24 mouse cellular contexts compared by ENCODE assay signal in genomic region chr3:107964026-107964425, GRCm38 (mm10). TPM values are rescaled to one million over a fixed set of nuclear protein-coding genes. Genes with fewer than 3 reads are reported as not detected.
A peak's percentile ranks its signal among the peaks of the same experiment; 100 is the strongest.
DNase-seq lines count a peak whose midpoint lies in the region; ATAC-seq and TF ChIP-seq lines count a peak whose summit lies in the region.
"Had no signal": no experiment of that assay in that cellular context is flagged by ENCODE, and none has a peak within 500 bp of the region (broad histone marks: within the 10 kb centered on the region; RNA-seq: fewer than 3 reads in every experiment).

No protein-coding gene starts in this region.

- H3K27me3 ChIP-seq in forebrain, embryonic 10.5 days (ENCODE audit: poor library complexity, severe bottlenecking): no peaks in the 10 kb centered on the region
- no peaks in the 10 kb centered on the region for H3K27me3 ChIP-seq in forebrain, embryonic 11.5 days (ENCODE audit: control insufficient read depth, insufficient read depth, low read length)
- peaks cover 4% of the 10 kb centered on the region; the same call in 1 of the 2 replicates for H3K27me3 ChIP-seq in E14TG2a.4 (ENCODE audit: insufficient read depth, low read length)
- H3K27me3 ChIP-seq in intestine, postnatal 0 days (replicated peaks; ENCODE audit: control insufficient read depth, insufficient read depth, low read length): no peaks in the 10 kb centered on the region
- H3K27me3 ChIP-seq: embryonic facial prominence, embryonic 15.5 days; kidney, embryonic 15.5 days; neural tube, embryonic 15.5 days had no signal

- H3K9me3 ChIP-seq in forebrain, embryonic 10.5 days: no peaks in the 10 kb centered on the region
- H3K9me3 ChIP-seq in forebrain, embryonic 11.5 days (ENCODE audit: control insufficient read depth, low read length): no peaks in the 10 kb centered on the region
- no peaks in the 10 kb centered on the region for H3K9me3 ChIP-seq in E14TG2a.4 (ENCODE audit: low read length)
- no peaks in the 10 kb centered on the region for H3K9me3 ChIP-seq in intestine, postnatal 0 days (ENCODE audit: control insufficient read depth)
- H3K9me3 ChIP-seq: embryonic facial prominence, embryonic 15.5 days; heart, embryonic 13.5 days; kidney, embryonic 15.5 days; neural tube, embryonic 15.5 days had no signal

- WGBS in forebrain, embryonic 10.5 days: 88% methylated on average over 4 of the region's 4 CpGs
- 74% methylated on average over 4 of the region's 4 CpGs for WGBS in forebrain, embryonic 11.5 days
- 68% methylated on average over 4 of the region's 4 CpGs for WGBS in intestine, postnatal 0 days

- no peak for ATAC-seq in forebrain, embryonic 11.5 days (replicated peaks; ENCODE audit: low FRiP score)
- no peak for ATAC-seq in intestine, postnatal 0 days
- ATAC-seq in megakaryocyte-erythroid progenitor cell, adult 5-6 weeks (replicated peaks; ENCODE audit: low FRiP score, low TSS enrichment, poor library complexity, severe bottlenecking): peak; percentile 32; the same call in 1 of the 2 replicates
- ATAC-seq in erythroblast, adult 5-6 weeks (replicated peaks; ENCODE audit: low FRiP score, poor library complexity, severe bottlenecking): no peak
- ATAC-seq: forebrain, embryonic 14.5 days had no signal

- no peak for DNase-seq in forebrain, embryonic 10.5 days (ENCODE audit: extremely low spot score, low spot score)
- no peak for DNase-seq in forebrain, embryonic 11.5 days (ENCODE audit: low spot score)
- no peak for DNase-seq in testis, postnatal 14 days (ENCODE audit: low spot score)
- no peak for DNase-seq in thymus, adult 18-20 months
- DNase-seq: adrenal gland, adult 2 months; cerebellum, adult 11 months; heart, postnatal 4 days; lung, adult 2 months; spleen, adult 18-20 months had no signal

- no peak overlapping the region for H3K9ac ChIP-seq in forebrain, embryonic 11.5 days (ENCODE audit: low read length)
- H3K9ac ChIP-seq in intestine, postnatal 0 days (ENCODE audit: low read depth, low read length): no peak overlapping the region
- H3K9ac ChIP-seq: embryonic facial prominence, embryonic 15.5 days; heart, embryonic 13.5 days; kidney, embryonic 15.5 days; neural tube, embryonic 15.5 days had no signal

- H3K4me1 ChIP-seq in forebrain, embryonic 10.5 days: peaks cover 14% of the 10 kb centered on the region
- H3K4me1 ChIP-seq in forebrain, embryonic 11.5 days (replicated peaks; ENCODE audit: control insufficient read depth, insufficient read depth, low read length): no peaks in the 10 kb centered on the region
- peaks cover 50% of the 10 kb centered on the region for H3K4me1 ChIP-seq in E14TG2a.4 (replicated peaks; ENCODE audit: low read depth, low read length)
- no peaks in the 10 kb centered on the region for H3K4me1 ChIP-seq in intestine, postnatal 0 days (replicated peaks; ENCODE audit: control insufficient read depth, insufficient read depth, low read length)
- H3K4me1 ChIP-seq: embryonic facial prominence, embryonic 15.5 days; neural tube, embryonic 15.5 days had no signal

- TF ChIP-seq CTCF in E14TG2a.4 (conservative IDR thresholded peaks at IDR 0.05; ENCODE audit: low read length): no peak
- no peak for TF ChIP-seq CTCF in intestine, postnatal 0 days (IDR thresholded peaks at IDR 0.05; ENCODE audit: low read depth)

- no peaks in the 10 kb centered on the region for H3K36me3 ChIP-seq in forebrain, embryonic 10.5 days (replicated peaks)
- no peaks in the 10 kb centered on the region for H3K36me3 ChIP-seq in forebrain, embryonic 11.5 days (ENCODE audit: control insufficient read depth, insufficient read depth, low read length)
- peaks cover 5% of the 10 kb centered on the region; the same call in 1 of the 2 replicates for H3K36me3 ChIP-seq in E14TG2a.4 (ENCODE audit: insufficient read depth, low read length)
- H3K36me3 ChIP-seq in intestine, postnatal 0 days (ENCODE audit: control insufficient read depth, insufficient read depth): no peaks in the 10 kb centered on the region
- H3K36me3 ChIP-seq: embryonic facial prominence, embryonic 15.5 days; heart, embryonic 13.5 days; kidney, embryonic 15.5 days; neural tube, embryonic 15.5 days had no signal

- H3K4me3 ChIP-seq in forebrain, embryonic 10.5 days: no peak overlapping the region
- no peak overlapping the region for H3K4me3 ChIP-seq in forebrain, embryonic 11.5 days (ENCODE audit: low read depth, low read length)
- 0 out of 2 replicates have a peak overlapping the region, but pooled peaks have one; percentile 10 for H3K4me3 ChIP-seq in E14TG2a.4 (replicated peaks; ENCODE audit: low read length)
- H3K4me3 ChIP-seq in intestine, postnatal 0 days (ENCODE audit: low read depth, low read length): no peak overlapping the region
- H3K4me3 ChIP-seq: embryonic facial prominence, embryonic 15.5 days; heart, embryonic 13.5 days; kidney, embryonic 15.5 days; layer of hippocampus, adult 2 months; left cerebral cortex, adult 2 months; neural tube, embryonic 15.5 days had no signal

- peak overlapping the region; percentile 72 for H3K27ac ChIP-seq in forebrain, embryonic 10.5 days
- no peak overlapping the region for H3K27ac ChIP-seq in forebrain, embryonic 11.5 days (ENCODE audit: low read depth, low read length)
- peak overlapping the region; percentile 50; the same call in 1 of the 2 replicates for H3K27ac ChIP-seq in intestine, postnatal 0 days (ENCODE audit: low read depth, low read length)
- H3K27ac ChIP-seq: embryonic facial prominence, embryonic 15.5 days; heart, embryonic 13.5 days; kidney, embryonic 15.5 days; layer of hippocampus, adult 2 months; left cerebral cortex, adult 2 months; neural tube, embryonic 15.5 days had no signal

- no peak overlapping the region for H3K4me2 ChIP-seq in forebrain, embryonic 11.5 days (ENCODE audit: low read depth, low read length, severe bottlenecking)
- no peak overlapping the region for H3K4me2 ChIP-seq in intestine, postnatal 0 days (replicated peaks; ENCODE audit: low read depth)
- H3K4me2 ChIP-seq: embryonic facial prominence, embryonic 15.5 days; heart, embryonic 13.5 days; kidney, embryonic 15.5 days; neural tube, embryonic 15.5 days had no signal

RNA-seq across cellular contexts. Expression of gene Gstm3, which starts 5.1 kb away (rescaled TPM):
- polyA plus RNA-seq in forebrain, embryonic 10.5 days (2016; fragmentation: Nextera tagmentation; extraction: Ambion mirVana): not detected in 2 replicates
- polyA plus RNA-seq in forebrain, embryonic 11.5 days (2014; fragmentation: Nextera tagmentation; extraction: Ambion mirVana): not detected in 2 replicates
- polyA plus RNA-seq in intestine, postnatal 0 days (2015; fragmentation: Nextera tagmentation; extraction: Ambion mirVana): 53.9 and 60.7 TPM in 2 replicates
- total RNA-seq in megakaryocyte-erythroid progenitor cell, adult 5-6 weeks (2014; fragmentation: Nextera tagmentation): not detected in 2 replicates
- total RNA-seq in megakaryocyte-erythroid progenitor cell, adult 5-6 weeks (2017): not detected in 2 replicates
- not detected in 2 replicates for total RNA-seq in erythroblast, adult 5-6 weeks (2015; ENCODE audit: low replicate concordance)
- total RNA-seq in erythroblast, adult 5-6 weeks (2017; ENCODE audit: low replicate concordance): not detected in 2 replicates
- total RNA-seq: adrenal gland, adult 2 months; CH12.LX; gastrocnemius, adult 18-20 months; heart, postnatal 4 days; layer of hippocampus, adult 2 months; left cerebral cortex, adult 2 months had no signal
- polyA plus RNA-seq: cortical plate, adult 2 months; embryonic facial prominence, embryonic 15.5 days; forebrain, embryonic 14.5 days; heart, embryonic 13.5 days; limb, embryonic 11.5 days; neural tube, embryonic 15.5 days had no signal

RNA-seq across cellular contexts. Expression of gene Gstm6, which starts 20.5 kb away (rescaled TPM):
- 11.2 and 13.5 TPM in 2 replicates for polyA plus RNA-seq in forebrain, embryonic 10.5 days (2016; fragmentation: Nextera tagmentation; extraction: Ambion mirVana)
- polyA plus RNA-seq in forebrain, embryonic 11.5 days (2014; fragmentation: Nextera tagmentation; extraction: Ambion mirVana): 9.1 and 13.6 TPM in 2 replicates
- 21.6 and 21.9 TPM in 2 replicates for polyA plus RNA-seq in intestine, postnatal 0 days (2015; fragmentation: Nextera tagmentation; extraction: Ambion mirVana)
- total RNA-seq in megakaryocyte-erythroid progenitor cell, adult 5-6 weeks (2014; fragmentation: Nextera tagmentation): not detected in 2 replicates
- not detected in 2 replicates for total RNA-seq in megakaryocyte-erythroid progenitor cell, adult 5-6 weeks (2017)
- not detected in 2 replicates for total RNA-seq in erythroblast, adult 5-6 weeks (2015; ENCODE audit: low replicate concordance)
- total RNA-seq in erythroblast, adult 5-6 weeks (2017; ENCODE audit: low replicate concordance): not detected in 2 replicates

RNA-seq across cellular contexts. Expression of gene Gstm2, which starts 22.2 kb away (rescaled TPM):
- 10.1 and 10.2 TPM in 2 replicates for polyA plus RNA-seq in forebrain, embryonic 10.5 days (2016; fragmentation: Nextera tagmentation; extraction: Ambion mirVana)
- 10.6 and 13.3 TPM in 2 replicates for polyA plus RNA-seq in forebrain, embryonic 11.5 days (2014; fragmentation: Nextera tagmentation; extraction: Ambion mirVana)
- 94.6 and 108 TPM in 2 replicates for polyA plus RNA-seq in intestine, postnatal 0 days (2015; fragmentation: Nextera tagmentation; extraction: Ambion mirVana)
- total RNA-seq in megakaryocyte-erythroid progenitor cell, adult 5-6 weeks (2014; fragmentation: Nextera tagmentation): not detected in 2 replicates
- 1.5 and 2.6 TPM in 2 replicates for total RNA-seq in megakaryocyte-erythroid progenitor cell, adult 5-6 weeks (2017)
- 1.3 TPM in 1 of 2 replicates, not detected in the other for total RNA-seq in erythroblast, adult 5-6 weeks (2015; ENCODE audit: low replicate concordance)
- 0.60 and 2.1 TPM in 2 replicates for total RNA-seq in erythroblast, adult 5-6 weeks (2017; ENCODE audit: low replicate concordance)

RNA-seq across cellular contexts. Expression of gene Gstm7, which starts 32.4 kb away (rescaled TPM):
- polyA plus RNA-seq in forebrain, embryonic 10.5 days (2016; fragmentation: Nextera tagmentation; extraction: Ambion mirVana): 17.7 and 19.5 TPM in 2 replicates
- 42.9 and 53.5 TPM in 2 replicates for polyA plus RNA-seq in forebrain, embryonic 11.5 days (2014; fragmentation: Nextera tagmentation; extraction: Ambion mirVana)
- 13.0 TPM in 2 replicates for polyA plus RNA-seq in intestine, postnatal 0 days (2015; fragmentation: Nextera tagmentation; extraction: Ambion mirVana)
- 0.62 and 6.3 TPM in 2 replicates for total RNA-seq in megakaryocyte-erythroid progenitor cell, adult 5-6 weeks (2014; fragmentation: Nextera tagmentation)
- 1.9 TPM in 1 of 2 replicates, not detected in the other for total RNA-seq in megakaryocyte-erythroid progenitor cell, adult 5-6 weeks (2017)
- total RNA-seq in erythroblast, adult 5-6 weeks (2015; ENCODE audit: low replicate concordance): not detected in 2 replicates
- 1.8 TPM in 1 of 2 replicates, not detected in the other for total RNA-seq in erythroblast, adult 5-6 weeks (2017; ENCODE audit: low replicate concordance)
- total RNA-seq: CH12.LX had no signal

RNA-seq across cellular contexts. Expression of gene Gstm1, which starts 53.7 kb away (rescaled TPM):
- 30.4 and 33.4 TPM in 2 replicates for polyA plus RNA-seq in forebrain, embryonic 10.5 days (2016; fragmentation: Nextera tagmentation; extraction: Ambion mirVana)
- polyA plus RNA-seq in forebrain, embryonic 11.5 days (2014; fragmentation: Nextera tagmentation; extraction: Ambion mirVana): 25.7 and 27.2 TPM in 2 replicates
- 92.7 and 96.3 TPM in 2 replicates for polyA plus RNA-seq in intestine, postnatal 0 days (2015; fragmentation: Nextera tagmentation; extraction: Ambion mirVana)
- 9.1 and 18.8 TPM in 2 replicates for total RNA-seq in megakaryocyte-erythroid progenitor cell, adult 5-6 weeks (2014; fragmentation: Nextera tagmentation)
- 8.4 and 14.7 TPM in 2 replicates for total RNA-seq in megakaryocyte-erythroid progenitor cell, adult 5-6 weeks (2017)
- total RNA-seq in erythroblast, adult 5-6 weeks (2015; ENCODE audit: low replicate concordance): 160 and 254 TPM in 2 replicates
- total RNA-seq in erythroblast, adult 5-6 weeks (2017; ENCODE audit: low replicate concordance): 49.2 and 74.5 TPM in 2 replicates

Comparison
In these comparisons a context has a peak if more than half of its experiments do, and no peak if none do; other contexts are left out.
1. RNA of gene Gstm3, which starts 5.1 kb away (polyA plus RNA-seq): 53.9 to 60.7 TPM in intestine, postnatal 0 days; not detected in forebrain, embryonic 11.5 days and not detected in forebrain, embryonic 10.5 days; every median in the first group is over 10 times any median in the second.